Mouse (Mus musculus): ENCODE results near the gene Dgki.

DNA sequence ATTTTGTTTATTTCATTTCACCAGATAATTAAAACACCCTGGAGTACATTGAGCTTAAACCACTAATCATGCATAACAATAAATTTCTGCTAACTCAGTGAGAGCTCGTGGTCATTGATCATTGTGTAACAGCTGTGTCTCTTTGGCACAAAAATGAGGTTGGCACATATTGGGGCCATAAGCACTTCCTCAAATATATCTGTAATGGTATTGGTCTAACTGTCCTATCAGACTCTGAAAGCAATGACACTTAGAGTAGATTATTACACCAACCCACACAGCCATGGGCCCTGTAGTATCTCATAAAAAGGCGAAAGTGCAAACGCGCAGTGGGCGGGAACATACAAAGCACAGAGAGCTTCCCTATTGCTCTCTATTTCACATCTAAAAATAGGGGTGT lies 305.7 kb downstream of the Dgki start:
- TF ChIP-seq CTCF (IDR thresholded peaks at IDR 0.05; ENCODE audit: insufficient read depth, low read depth, low read length) (no peak), POLR2A (IDR thresholded peaks at IDR 0.05; ENCODE audit: insufficient read depth, low read depth, low read length) (no peak)
